In the genomic region with DNA sequence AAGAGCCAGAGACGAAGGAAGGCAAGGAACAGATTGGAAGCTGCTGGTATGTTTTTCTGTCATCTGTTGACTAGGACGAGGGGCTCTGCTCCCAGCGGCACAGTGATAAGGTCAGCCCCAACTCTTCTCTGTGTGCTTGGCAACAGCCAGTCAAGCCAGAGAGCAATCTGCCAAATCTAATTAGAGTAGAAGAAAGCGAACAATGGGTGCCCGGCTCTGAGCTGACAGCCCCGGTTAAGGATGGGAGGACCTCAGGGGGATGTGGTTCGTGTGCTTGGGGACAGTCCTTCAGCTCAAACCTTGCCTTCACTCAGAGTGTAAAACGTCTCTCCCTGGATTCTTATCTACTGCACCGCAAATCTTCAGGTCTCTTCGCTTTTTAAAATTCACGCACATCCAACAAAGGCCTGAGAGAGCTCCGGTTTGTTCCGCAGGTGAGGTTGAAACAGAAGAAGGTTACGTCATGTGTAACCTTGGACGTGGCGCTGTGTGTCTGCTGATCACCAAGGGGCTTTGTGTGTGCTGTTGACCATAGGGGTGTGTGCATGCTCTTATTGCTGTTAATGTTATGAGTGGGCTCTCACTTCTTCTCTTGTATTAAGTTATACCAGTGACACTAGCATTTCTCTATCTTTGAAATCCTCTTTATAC, we compare ENCODE assay signal across 10 mouse cellular contexts. TPM values are rescaled to one million over a fixed set of nuclear protein-coding genes. Genes with fewer than 3 reads are reported as not detected.
DNase-seq lines count a peak whose midpoint lies in the region; ATAC-seq and TF ChIP-seq lines count a peak whose summit lies in the region.
"Had no signal": no experiment of that assay in that cellular context is flagged by ENCODE, and none has a peak within 500 bp of the region (broad histone marks: within the 10 kb centered on the region; RNA-seq: fewer than 3 reads in every experiment).

No protein-coding gene starts in this region.

- peaks cover 42% of the 10 kb centered on the region for H3K4me1 ChIP-seq in embryonic facial prominence, embryonic 15.5 days
- peaks cover 60% of the 10 kb centered on the region for H3K4me1 ChIP-seq in midbrain, embryonic 11.5 days (ENCODE audit: control insufficient read depth, insufficient read depth, low read length)
- peaks cover 3% of the 10 kb centered on the region; the same call in 1 of the 2 replicates for H3K4me1 ChIP-seq in lung, postnatal 0 days (ENCODE audit: insufficient read depth, low read depth, low read length)

- no peak overlapping the region for H3K9ac ChIP-seq in embryonic facial prominence, embryonic 15.5 days
- peak overlapping the region; percentile 89 for H3K9ac ChIP-seq in midbrain, embryonic 11.5 days (ENCODE audit: low read length)
- H3K9ac ChIP-seq in lung, postnatal 0 days (replicated peaks; ENCODE audit: low read depth) = no peak overlapping the region
- H3K9ac ChIP-seq: lung, embryonic 14.5 days had no signal

- WGBS in embryonic facial prominence, embryonic 15.5 days = 44% methylated on average over 16 of the region's 16 CpGs
- WGBS in midbrain, embryonic 11.5 days = 16% methylated on average over 16 of the region's 16 CpGs
- 54% methylated on average over 16 of the region's 16 CpGs for WGBS in lung, postnatal 0 days

- no peak for TF ChIP-seq EP300 in lung, postnatal 0 days (IDR thresholded peaks at IDR 0.05)

- no peaks in the 10 kb centered on the region for H3K27me3 ChIP-seq in embryonic facial prominence, embryonic 15.5 days
- H3K27me3 ChIP-seq in midbrain, embryonic 11.5 days (ENCODE audit: control insufficient read depth, insufficient read depth, low read length) = no peaks in the 10 kb centered on the region
- no peaks in the 10 kb centered on the region for H3K27me3 ChIP-seq in lung, postnatal 0 days (replicated peaks; ENCODE audit: insufficient read depth, low read length)

- no peak for ATAC-seq in embryonic facial prominence, embryonic 15.5 days (ENCODE audit: insufficient number of reproducible peaks, low FRiP score, low TSS enrichment, low read depth)
- ATAC-seq in midbrain, embryonic 11.5 days (ENCODE audit: low FRiP score) = peak; percentile 75
- ATAC-seq in CD4-positive, CD25-positive, alpha-beta regulatory T cell, adult 4 months = no peak
- no peak for ATAC-seq in lung, postnatal 0 days

- H3K9me3 ChIP-seq in embryonic facial prominence, embryonic 15.5 days (replicated peaks) = no peaks in the 10 kb centered on the region
- H3K9me3 ChIP-seq in midbrain, embryonic 11.5 days (ENCODE audit: control insufficient read depth, low read length) = no peaks in the 10 kb centered on the region
- no peaks in the 10 kb centered on the region for H3K9me3 ChIP-seq in lung, postnatal 0 days (ENCODE audit: low read length)

- peak; percentile 49 to 61 for DNase-seq in cerebellum, postnatal 25 days
- no peak for DNase-seq in cerebellum, postnatal 36 days
- peak; percentile 60 for DNase-seq in ES-CJ7 (ENCODE audit: low read depth, low spot score)
- peak; percentile 94 for DNase-seq in midbrain, embryonic 11.5 days (ENCODE audit: low spot score, missing footprints)
- no peak for DNase-seq in lung, postnatal 0 days (ENCODE audit: low spot score)
- no peak for DNase-seq in lung, postnatal 14 days
- DNase-seq: adrenal gland, postnatal 14 days; lung, embryonic 14.5 days had no signal

- no peak for TF ChIP-seq CTCF in lung, postnatal 0 days (IDR thresholded peaks at IDR 0.05)

- no peak overlapping the region for H3K4me3 ChIP-seq in embryonic facial prominence, embryonic 15.5 days (replicated peaks)
- peak overlapping the region; percentile 48 for H3K4me3 ChIP-seq in midbrain, embryonic 11.5 days (ENCODE audit: low read depth, low read length)
- H3K4me3 ChIP-seq in lung, postnatal 0 days (ENCODE audit: low read depth, low read length) = no peak overlapping the region

- H3K4me2 ChIP-seq in embryonic facial prominence, embryonic 15.5 days (replicated peaks) = no peak overlapping the region
- peak overlapping the region; percentile 76 for H3K4me2 ChIP-seq in midbrain, embryonic 11.5 days
- no peak overlapping the region for H3K4me2 ChIP-seq in lung, postnatal 0 days (replicated peaks; ENCODE audit: low read depth, low read length)
- H3K4me2 ChIP-seq: lung, embryonic 14.5 days had no signal

- H3K36me3 ChIP-seq in embryonic facial prominence, embryonic 15.5 days = no peaks in the 10 kb centered on the region
- no peaks in the 10 kb centered on the region for H3K36me3 ChIP-seq in midbrain, embryonic 11.5 days (ENCODE audit: control insufficient read depth, insufficient read depth, low read length)
- no peaks in the 10 kb centered on the region for H3K36me3 ChIP-seq in lung, postnatal 0 days (ENCODE audit: insufficient read depth, low read length)

- 0 out of 2 replicates have a peak overlapping the region, but pooled peaks have one; percentile 23 for H3K27ac ChIP-seq in embryonic facial prominence, embryonic 15.5 days (replicated peaks)
- H3K27ac ChIP-seq in midbrain, embryonic 11.5 days (ENCODE audit: low read depth, low read length) = peak overlapping the region; percentile 98
- H3K27ac ChIP-seq in lung, postnatal 0 days (ENCODE audit: low read length) = no peak overlapping the region

RNA-seq across cellular contexts. Expression of gene Tuba1a, which starts 30.1 kb away (rescaled TPM):
- 1,473 and 1,543 TPM in 2 replicates for polyA plus RNA-seq in embryonic facial prominence, embryonic 15.5 days (2015; fragmentation: Nextera tagmentation; extraction: Ambion mirVana)
- polyA plus RNA-seq in midbrain, embryonic 11.5 days (2014; fragmentation: Nextera tagmentation; extraction: Ambion mirVana) = 7,669 and 8,043 TPM in 2 replicates
- polyA plus RNA-seq in CD4-positive, CD25-positive, alpha-beta regulatory T cell, adult 4 months (2017; shearing (Covaris generic)) = 100 to 1,000 TPM; 212 to 259 TPM
- 881 and 945 TPM in 2 replicates for polyA plus RNA-seq in lung, postnatal 0 days (2015; fragmentation: Nextera tagmentation; extraction: Ambion mirVana)

RNA-seq across cellular contexts. Expression of gene Gm49450, which starts 30.2 kb away (rescaled TPM):
- polyA plus RNA-seq in embryonic facial prominence, embryonic 15.5 days (2015; fragmentation: Nextera tagmentation; extraction: Ambion mirVana) = not detected in 2 replicates
- polyA plus RNA-seq in midbrain, embryonic 11.5 days (2014; fragmentation: Nextera tagmentation; extraction: Ambion mirVana) = not detected in 2 replicates
- polyA plus RNA-seq in CD4-positive, CD25-positive, alpha-beta regulatory T cell, adult 4 months (2017; shearing (Covaris generic)) = not detected
- polyA plus RNA-seq in lung, postnatal 0 days (2015; fragmentation: Nextera tagmentation; extraction: Ambion mirVana) = not detected in 2 replicates
- polyA plus RNA-seq: lung, embryonic 14.5 days had no signal

RNA-seq across cellular contexts. Expression of gene Tuba1c, which starts 46.1 kb away (rescaled TPM):
- polyA plus RNA-seq in embryonic facial prominence, embryonic 15.5 days (2015; fragmentation: Nextera tagmentation; extraction: Ambion mirVana) = 131 and 134 TPM in 2 replicates
- 102 and 106 TPM in 2 replicates for polyA plus RNA-seq in midbrain, embryonic 11.5 days (2014; fragmentation: Nextera tagmentation; extraction: Ambion mirVana)
- polyA plus RNA-seq in CD4-positive, CD25-positive, alpha-beta regulatory T cell, adult 4 months (2017; shearing (Covaris generic)) = 100 to 1,000 TPM in 1 of 2 experiments, 10 to 100 TPM in 1; 74.6 to 131 TPM
- 45.1 and 53.2 TPM in 2 replicates for polyA plus RNA-seq in lung, postnatal 0 days (2015; fragmentation: Nextera tagmentation; extraction: Ambion mirVana)

RNA-seq across cellular contexts. Expression of gene Tuba1b, which starts 49.2 kb away (rescaled TPM):
- 1,427 and 1,514 TPM in 2 replicates for polyA plus RNA-seq in embryonic facial prominence, embryonic 15.5 days (2015; fragmentation: Nextera tagmentation; extraction: Ambion mirVana)
- polyA plus RNA-seq in midbrain, embryonic 11.5 days (2014; fragmentation: Nextera tagmentation; extraction: Ambion mirVana) = 2,214 and 2,255 TPM in 2 replicates
- polyA plus RNA-seq in CD4-positive, CD25-positive, alpha-beta regulatory T cell, adult 4 months (2017; shearing (Covaris generic)) = 100 to 1,000 TPM; 419 to 534 TPM
- 415 and 427 TPM in 2 replicates for polyA plus RNA-seq in lung, postnatal 0 days (2015; fragmentation: Nextera tagmentation; extraction: Ambion mirVana)

Comparison
In these comparisons a context has a peak if more than half of its experiments do, and no peak if none do; other contexts are left out.
1. DNase-seq: peak in cerebellum, postnatal 25 days (2 of 2), ES-CJ7 (single experiment) and midbrain, embryonic 11.5 days (single experiment); none in cerebellum, postnatal 36 days (0 of 2), lung, postnatal 0 days (single experiment) and lung, postnatal 14 days (single experiment).